Mouse (Mus musculus) heart, postnatal 14 days (tissue): ENCODE measurements at regions not wholly inside any gene's neighbourhood (a gene's known extent, or its start where the extent isn't known, plus 50 kb on each side); places are given as distances from the start of the nearest gene placed in this dataset.

Experiments
- DNase-seq, 2 experiments: peaks; one replicate each; pipeline ENCODE4 v3.0.0; 2021 to 2022
- intact Hi-C: fragments of 180-260 bp; cut with DNase I; formaldehyde crosslinking; loops from one replicate; pipeline ENCODE4 v1.15.1; 2025

DNA sequence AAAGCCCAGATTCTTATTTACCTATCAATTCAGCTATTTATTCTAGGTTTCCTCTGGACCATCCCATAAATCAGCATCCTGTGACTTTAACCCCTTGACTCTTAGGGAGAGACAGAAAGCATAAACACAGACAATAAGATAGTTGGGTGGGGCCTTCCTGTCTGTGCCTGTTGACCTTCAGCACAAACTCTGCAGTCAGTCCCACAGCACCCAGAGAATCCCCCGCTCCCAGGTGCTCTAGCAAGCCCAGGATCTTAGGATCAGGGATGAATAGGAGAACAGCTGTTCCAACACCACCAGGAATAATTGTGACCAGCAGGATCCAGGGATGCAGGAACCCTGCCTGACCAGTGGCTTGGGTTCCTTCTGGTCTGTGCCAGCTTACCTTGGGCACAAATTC lies 107.8 kb downstream of the Basp1 start:
- intact Hi-C loops = no loop called here
- no peak for DNase-seq

- intact Hi-C loops = no loop called here
- DNase-seq = no peak
These were observed 110.2 kb downstream of the Basp1 start for GRCm38 (mm10) chr15:25303379-25303778.

DNA sequence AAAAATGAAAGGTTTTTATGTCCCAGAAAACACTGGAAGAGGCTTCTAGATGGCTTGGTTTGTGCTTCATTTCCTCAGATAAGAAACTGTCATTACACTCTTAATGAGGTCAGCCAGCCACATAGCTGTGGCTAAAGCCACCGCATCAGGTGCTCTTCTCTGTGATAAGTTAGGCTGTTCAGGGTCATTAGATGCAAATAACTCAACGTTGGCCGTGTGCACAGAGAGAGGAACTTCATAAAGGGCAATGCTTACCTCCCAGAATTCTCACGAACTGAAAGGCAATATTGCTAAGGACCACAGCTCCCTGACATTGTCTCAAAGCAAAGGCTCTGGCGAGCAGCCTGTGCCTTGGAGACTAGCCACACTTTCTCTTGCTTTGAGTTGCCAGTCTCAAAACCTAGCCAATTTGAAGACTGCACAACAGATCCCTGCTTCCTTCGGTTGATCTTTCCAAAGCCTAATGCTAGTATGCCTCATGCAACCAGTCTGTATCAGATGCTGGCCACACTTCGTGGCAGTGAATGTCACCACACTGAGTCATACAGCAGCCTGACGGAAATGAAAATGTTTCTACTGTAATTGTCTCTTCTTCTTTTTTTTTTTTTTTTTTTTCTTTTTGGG lies 110.8 kb downstream of the Basp1 start:
- intact Hi-C loops = no loop called here
- DNase-seq = peak; percentile 16 to 31

DNA sequence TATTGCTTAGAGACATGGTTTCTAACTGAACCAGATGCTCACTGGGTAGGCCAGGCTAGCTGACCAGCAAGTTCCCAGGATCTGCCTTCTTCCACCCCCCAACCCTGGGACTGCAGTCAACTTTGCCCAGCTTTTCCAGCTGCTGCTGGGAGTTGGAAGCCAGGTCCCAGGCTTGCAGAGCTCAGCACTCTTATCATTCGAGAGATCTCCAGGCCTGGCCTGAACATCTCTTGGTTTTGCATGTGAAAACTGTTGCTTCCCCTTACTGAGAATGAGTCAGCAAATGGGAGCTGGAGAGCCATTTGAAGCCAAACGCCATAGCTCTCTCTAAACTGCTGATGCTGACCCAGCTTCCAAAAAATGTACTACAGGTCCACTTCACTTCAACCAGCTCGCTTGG lies 111.8 kb downstream of the Basp1 start:
- intact Hi-C loops = no loop called here
- DNase-seq = no peak

DNA sequence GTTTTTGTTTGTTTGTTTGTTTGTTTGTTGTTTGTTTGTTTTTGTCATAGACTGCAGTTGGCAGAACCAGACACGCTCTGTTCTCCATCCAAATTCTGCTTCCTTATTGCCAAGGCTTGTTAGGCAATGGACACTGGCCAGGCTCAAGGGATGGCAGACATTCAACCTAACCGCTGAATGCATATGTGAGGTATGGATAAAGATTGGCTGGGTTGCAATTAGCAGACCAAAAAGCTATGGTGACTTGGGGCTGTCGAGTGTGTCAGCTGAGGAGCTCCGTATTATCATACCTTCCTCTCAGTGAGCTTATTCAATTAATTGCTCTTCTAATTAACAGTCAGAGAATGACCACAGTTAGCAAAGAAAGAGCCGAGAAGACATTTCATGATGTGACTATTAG lies 116.3 kb downstream of the Basp1 start:
- DNase-seq = no peak
- intact Hi-C loops = no loop called here

GRCm38 (mm10) chr15:25296714-25297113 lies 116.8 kb downstream of the Basp1 start:
- no peak for DNase-seq
- intact Hi-C loops = no loop called here

DNA sequence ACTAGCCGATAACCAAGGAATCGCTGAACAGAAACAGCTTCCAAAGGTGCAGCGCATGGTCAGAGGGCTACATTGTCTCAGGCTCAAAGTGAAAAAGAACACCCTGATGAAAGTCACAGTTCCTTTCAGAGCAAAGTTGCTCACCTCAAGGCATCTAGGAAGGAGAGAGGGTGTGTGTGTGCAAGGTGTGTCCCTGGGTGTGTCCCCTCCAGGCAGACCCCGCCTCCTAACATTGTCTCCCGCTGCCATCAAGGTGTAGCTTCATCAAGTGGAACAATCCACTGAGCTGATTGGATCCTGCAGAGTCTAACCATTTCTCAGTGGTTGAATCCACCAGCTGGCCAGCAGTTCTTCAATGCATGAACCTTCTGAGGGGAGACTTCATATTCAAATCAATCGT lies 117.8 kb downstream of the Basp1 start:
- intact Hi-C loops = no loop called here
- DNase-seq = no peak

- DNase-seq = no peak
- intact Hi-C loops = no loop called here
These were observed 122.3 kb downstream of the Basp1 start for GRCm38 (mm10) chr15:25291231-25291691.

DNA sequence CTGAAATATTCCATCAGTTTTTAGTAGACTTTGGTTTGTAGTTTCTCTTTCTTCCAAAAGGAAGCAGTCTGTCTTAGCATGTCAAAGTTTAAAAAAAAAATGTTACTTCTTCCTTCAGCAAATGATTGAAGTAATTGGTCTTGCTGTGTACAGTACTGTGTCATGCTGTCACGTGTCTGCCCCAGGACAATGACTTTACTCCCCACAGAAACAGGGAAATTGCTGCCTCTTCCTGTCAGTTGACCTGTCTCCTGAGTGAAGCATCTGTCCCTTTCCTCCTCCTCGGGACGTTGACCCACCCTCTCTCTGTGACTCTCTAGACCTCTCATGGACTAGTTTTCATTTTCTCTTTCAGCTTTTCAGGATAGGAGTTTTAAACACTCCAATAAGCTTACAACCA lies 125.7 kb downstream of the Basp1 start:
- DNase-seq = no peak
- intact Hi-C loops = no loop called here

DNA sequence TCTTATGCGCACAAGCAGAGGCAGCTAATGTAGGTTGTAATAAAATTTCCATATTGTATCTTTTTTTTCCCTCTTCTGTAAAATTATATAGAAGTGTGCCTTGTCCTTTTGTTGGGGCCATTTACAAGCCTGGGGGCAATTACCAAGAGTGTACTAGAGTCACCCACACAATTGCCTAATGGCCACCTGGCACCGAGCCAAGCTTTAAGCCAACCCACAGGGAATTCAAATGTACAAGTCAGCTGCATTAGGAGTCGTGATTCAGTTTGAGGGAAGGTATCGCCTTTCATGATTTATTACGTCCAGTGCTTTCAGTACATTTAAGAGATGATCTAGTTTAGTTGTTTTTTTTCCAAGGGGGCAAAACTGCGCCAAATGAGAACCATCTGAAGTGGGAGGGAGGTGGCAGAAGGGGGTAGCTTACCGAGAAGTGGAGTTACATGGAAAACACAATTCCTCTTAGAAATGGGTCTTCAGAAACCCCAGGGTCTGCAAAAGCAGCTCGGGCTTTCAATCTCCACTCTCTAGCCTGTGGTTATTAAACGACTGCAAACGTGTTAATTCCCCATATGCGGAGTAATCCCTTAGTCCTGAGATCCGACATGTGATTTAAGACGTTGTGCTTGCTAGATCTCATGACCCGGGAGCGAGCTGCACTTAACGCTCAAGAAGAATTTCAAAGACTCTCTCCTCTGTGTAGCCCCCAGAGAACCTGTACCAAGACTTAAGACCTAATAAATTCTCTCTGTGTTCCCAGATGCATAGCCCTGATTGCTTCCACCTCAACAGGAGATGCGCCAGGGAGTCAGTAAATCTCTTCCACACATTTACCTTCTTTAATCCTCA lies 129.0 kb downstream of the Basp1 start:
- DNase-seq = no peak
- intact Hi-C loops = no loop called here

DNA sequence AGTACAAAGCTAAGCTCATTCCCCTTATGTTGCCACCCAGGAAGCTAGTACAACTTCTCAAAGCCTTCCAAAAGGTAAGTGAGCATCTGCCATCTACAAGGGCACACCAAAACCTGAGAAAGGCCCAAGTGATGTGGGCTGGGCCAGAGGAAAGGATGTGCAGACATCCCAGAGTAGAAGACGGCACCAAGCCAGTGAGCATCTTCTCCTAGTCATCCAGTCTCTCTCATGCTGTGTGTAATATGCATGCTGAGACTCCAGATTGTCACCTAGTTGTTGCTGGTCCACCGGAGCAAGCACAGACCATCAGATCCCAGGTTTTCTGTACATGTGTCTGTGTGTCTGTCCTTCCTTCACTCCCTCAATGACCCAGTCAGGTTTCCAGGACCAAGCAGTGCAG lies 129.9 kb downstream of the Basp1 start:
- no peak for DNase-seq
- intact Hi-C loops = no loop called here

GRCm38 (mm10) chr15:25282346-25282745 lies 131.2 kb downstream of the Basp1 start:
- intact Hi-C loops = no loop called here
- DNase-seq = no peak

GRCm38 (mm10) chr15:25281942-25282341 lies 131.6 kb downstream of the Basp1 start:
- DNase-seq = no peak
- intact Hi-C loops = no loop called here

DNA sequence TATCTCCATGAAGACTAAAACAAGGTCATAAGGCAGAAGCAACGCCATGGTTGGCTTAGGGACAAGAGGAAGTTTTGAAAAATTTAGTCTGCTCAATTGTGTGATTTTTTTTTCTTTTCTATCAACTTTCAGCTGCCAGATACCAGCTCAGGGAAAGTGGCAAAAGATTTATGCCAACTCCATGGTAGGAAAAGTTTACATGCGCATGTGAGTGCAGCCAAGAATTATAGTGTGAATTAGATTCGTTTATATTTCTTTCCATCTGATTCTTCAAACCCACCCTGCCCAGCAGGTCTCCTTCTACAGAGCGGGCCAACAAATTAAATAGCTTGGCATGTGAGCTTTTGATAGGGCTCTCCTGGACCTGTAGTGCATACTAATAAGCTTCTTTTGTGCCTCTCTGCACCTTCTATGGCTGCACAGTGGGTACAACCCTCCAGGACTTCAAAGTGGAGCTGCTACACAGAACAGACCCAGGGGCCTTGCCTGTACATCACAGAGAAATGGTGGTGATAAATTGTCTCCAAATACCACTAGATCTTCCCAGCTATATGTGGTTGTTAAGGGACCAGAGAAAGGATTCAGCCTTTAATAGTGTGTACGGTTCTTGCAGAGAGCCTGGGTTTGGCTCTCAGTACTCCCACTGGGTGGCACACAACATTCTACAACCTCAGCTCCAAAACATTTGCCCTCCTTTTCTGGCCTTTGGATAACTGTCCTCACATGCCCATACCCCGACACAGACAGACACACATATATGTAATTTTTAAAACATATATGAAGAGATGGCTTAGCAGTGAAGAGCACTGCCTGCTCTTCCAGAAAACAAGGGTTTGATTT lies 135.0 kb downstream of the Basp1 start:
- intact Hi-C loops = no loop called here
- no peak for DNase-seq

DNA sequence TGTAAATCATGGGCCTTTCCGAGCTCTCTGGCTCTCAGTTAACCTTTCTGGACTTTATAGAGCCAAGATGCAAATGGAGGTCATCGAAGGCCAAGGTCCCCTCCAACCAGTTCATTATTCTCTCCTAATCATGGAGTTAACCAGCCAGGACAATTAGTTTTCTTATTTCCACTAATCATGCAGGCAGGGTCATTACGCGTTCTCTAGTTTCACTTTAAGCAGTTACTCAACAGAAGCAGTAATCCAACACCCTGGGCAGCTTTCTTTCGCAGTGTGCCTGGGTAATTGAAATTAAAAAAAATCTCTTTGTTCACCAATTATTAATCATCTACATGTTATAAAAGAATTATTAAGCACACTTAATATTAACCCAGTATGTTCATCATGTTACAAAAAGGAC lies 137.3 kb downstream of the Basp1 start:
- no peak for DNase-seq
- intact Hi-C loops = no loop called here

- intact Hi-C loops = no loop called here
- no peak for DNase-seq
These were observed 141.7 kb downstream of the Basp1 start for GRCm38 (mm10) chr15:25271886-25272285.

DNA sequence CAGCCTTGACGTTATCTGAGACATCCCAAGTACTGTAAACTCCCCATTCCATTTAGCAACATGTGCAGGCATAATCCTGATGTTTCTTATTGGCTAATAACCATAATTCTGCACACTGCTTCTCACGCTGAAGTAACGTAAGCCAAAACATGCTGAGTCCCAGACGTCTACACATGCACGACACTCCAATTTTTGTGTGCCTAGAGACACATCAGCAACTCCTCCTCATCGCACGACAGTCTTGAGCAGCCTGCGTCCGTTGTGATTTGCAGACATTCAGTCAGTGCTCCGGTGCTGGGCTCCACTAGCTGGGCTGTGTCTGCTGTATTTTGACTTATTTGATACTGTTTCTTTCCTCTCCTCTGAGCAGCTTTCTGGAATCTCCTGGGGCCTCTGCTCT lies 143.2 kb downstream of the Basp1 start:
- no peak for DNase-seq
- intact Hi-C loops = no loop called here

DNA sequence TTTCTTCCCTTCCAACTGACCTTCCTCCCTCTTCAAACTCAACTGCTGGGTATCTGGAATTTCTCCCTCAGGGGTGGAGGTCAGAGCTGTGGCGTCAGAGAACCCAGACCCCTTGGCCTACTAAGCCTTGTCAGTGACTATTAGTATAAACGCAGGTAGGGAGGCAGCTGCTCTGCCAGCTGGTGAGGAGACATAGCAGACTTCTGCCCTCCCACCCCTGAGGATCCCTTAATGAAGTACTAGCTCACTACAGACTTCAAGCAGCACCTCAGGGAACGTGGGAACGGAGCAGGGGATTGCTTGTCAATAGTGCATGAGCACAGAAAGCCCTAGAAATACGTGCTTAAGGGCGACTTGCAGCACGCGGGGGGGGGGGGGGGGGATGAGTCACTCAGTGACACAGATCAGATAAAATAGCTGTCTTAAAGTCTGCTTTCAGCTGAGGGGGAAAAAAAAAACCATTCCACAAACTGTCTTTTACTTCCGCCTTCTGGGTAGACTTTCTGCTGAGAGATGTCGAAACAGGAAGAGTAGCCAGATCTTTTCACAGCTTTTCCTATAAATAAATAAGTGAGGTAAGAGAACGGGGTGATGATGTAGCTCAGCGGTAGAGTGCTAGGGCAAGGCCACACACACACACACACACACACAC lies 144.1 kb downstream of the Basp1 start:
- DNase-seq = no peak
- intact Hi-C loops = no loop called here

DNA sequence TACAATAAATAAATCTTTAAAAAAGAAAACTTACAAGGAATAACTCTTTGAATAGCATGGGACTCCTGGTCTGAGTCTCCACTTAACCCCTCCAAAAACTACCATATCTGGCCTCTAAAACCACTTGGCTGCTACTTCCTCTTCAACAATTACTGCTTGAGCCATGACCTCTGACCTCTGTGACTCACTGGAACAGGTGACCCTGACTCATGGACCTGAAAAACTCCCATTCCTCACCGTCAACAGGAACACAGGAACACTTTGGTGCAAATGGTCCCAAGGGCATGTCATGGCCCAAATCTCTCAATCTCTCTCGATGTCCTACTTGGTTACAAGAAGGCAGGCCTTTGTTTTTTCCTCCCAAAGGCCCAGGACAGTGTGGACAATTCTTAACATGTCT lies 145.1 kb downstream of the Basp1 start:
- intact Hi-C loops = no loop called here
- DNase-seq = no peak

DNA sequence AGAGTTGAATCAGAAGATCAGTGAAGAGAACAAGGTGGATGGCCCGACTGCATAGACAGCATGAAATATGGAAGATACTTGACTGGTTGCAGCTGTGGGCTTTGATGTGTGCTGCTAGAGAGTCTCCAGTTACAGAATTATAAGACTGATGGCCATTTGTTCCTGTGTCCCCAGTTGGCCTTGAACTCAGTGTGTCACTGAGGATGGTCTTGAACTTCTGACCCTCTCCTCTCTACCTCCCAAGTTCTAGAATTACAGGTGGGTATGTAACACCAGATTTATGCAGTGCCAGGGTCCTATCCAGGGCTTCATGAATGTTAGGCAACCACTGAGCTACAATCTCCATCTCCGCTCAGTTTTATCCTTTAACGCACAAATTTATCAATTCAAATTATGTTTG lies 146.1 kb downstream of the Basp1 start:
- no peak for DNase-seq
- intact Hi-C loops = no loop called here
